13 mouse cellular contexts compared by ENCODE assay signal in the genomic region with DNA sequence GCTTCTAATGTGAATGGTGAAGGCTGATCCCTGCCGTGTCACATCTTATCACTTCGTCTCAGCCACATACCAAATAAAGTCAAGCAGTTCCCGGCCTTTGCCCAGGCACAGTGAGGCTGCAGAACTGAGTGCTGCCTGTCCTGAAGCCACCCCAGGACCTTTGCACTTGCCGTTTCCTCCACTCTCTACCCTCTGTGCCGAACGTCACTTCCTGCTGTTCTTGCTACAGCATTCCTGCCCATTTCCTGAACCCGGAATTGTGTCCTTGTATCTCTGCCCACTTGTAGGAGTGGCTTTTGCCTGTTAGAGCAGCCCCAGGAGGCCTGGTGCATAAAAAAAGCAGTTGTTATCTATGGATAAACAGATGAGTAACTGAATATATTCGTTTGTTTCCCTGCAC. TPM values are rescaled to one million over a fixed set of nuclear protein-coding genes. Genes with fewer than 3 reads are reported as not detected.
DNase-seq lines count a peak whose midpoint lies in the region.
"Had no signal": no experiment of that assay in that cellular context is flagged by ENCODE, and none has a peak within 500 bp of the region (broad histone marks: within the 10 kb centered on the region; RNA-seq: fewer than 3 reads in every experiment).

No protein-coding gene starts in this region.

- peak; percentile 43 for DNase-seq in adrenal gland, postnatal 14 days
- no peak for DNase-seq in adrenal gland, postnatal 25 days
- DNase-seq in kidney, postnatal 14 days: peak; percentile 50
- no peak for DNase-seq in kidney, adult 11 months
- peak; percentile 10 for DNase-seq in R1 (ENCODE audit: low read depth, low spot score)
- DNase-seq in lung, postnatal 4 days: peak; percentile 21 to 37
- DNase-seq in frontal cortex, postnatal 14 days (ENCODE audit: low spot score in 2 of 2): no peak
- DNase-seq: cerebellum, adult 9-10 months; liver, embryonic 13.5 days; right cerebral cortex, adult 18-20 months; thymus, postnatal 14 days had no signal

RNA-seq across cellular contexts. Expression of a gene that starts 52.0 kb away (rescaled TPM):
- 21.2 and 24.7 TPM in 2 replicates for total RNA-seq in adrenal gland, postnatal 14 days (2021)
- 14.5 and 15.1 TPM in 2 replicates for total RNA-seq in adrenal gland, postnatal 25 days (2021)
- total RNA-seq: granulocyte monocyte progenitor cell, adult 5-6 weeks; monocyte, adult 5-6 weeks had no signal

Comparison
In these comparisons a context has a peak if more than half of its experiments do, and no peak if none do; other contexts are left out.
1. DNase-seq: peak in adrenal gland, postnatal 14 days (single experiment), kidney, postnatal 14 days (single experiment), R1 (single experiment) and lung, postnatal 4 days (2 of 2); none in adrenal gland, postnatal 25 days (single experiment), kidney, adult 11 months (single experiment) and frontal cortex, postnatal 14 days (0 of 2).